Mouse (Mus musculus) spleen, adult 2 months (tissue): ENCODE results near the gene Nlgn2.

Source experiments
- CTCF ChIP-seq: fragments of 200-500 bp; IDR thresholded peaks from 2 replicates; pipeline ENCODE4 v1.5.1; 2011; ENCODE audit warnings: mild to moderate bottlenecking, inconsistent platforms; ENCODE audit not compliant: insufficient read depth, insufficient read length, insufficient replicate concordance; ENCODE audit errors: extremely low read depth
- POLR2A ChIP-seq: fragments of 200-500 bp; IDR thresholded peaks from 2 replicates; pipeline ENCODE4 v1.6.1; 2011; ENCODE audit warnings: low read depth, low read length, inconsistent platforms

GRCm38 (mm10) chr11:69806378-69806777, 31.2 kb downstream of the Nlgn2 start:
- TF ChIP-seq CTCF (no peak), POLR2A (no peak)
